Mouse (Mus musculus): ENCODE measurements around the gene Med9.

Med9 gene

DNA sequence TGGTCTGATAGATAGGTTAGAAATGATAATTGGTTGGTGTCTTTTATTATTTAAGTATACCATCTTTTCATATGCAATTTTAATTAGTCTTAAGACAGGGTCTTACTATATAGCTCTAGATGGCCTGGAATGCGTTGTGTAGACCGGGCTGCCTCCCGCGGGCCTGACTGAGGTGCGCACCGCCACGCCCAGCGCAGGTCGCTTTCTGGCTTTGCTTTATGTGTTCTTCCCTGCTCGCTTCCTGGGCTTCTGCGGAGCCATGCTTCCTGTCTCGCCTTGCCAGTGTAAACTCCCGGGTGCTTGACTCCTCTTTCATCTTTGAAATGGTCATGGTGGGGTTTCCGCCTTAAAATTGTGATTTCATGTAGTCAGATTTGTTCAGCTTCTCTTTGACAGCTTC, 4.9 kb downstream of the Med9 start:
- no peak for DNase-seq

DNA sequence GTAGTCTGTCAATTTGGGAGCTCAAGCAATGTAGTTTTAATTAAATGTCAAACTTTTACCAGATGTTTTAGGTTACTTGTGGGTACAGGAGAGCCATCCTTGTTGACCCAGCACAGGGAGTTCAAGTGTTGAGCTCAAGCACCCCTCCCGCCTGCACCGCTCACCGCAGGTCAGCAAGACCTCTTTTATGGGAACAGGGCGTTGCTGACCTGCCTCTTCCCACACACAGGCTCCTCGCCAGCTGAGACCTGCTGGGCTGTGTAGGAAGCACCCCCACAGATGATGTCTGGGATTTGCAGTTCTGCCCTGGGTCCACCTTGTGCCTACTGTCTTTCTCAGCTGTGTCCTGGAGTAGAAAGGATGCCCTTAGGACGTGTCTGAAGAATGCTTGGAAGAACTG, 8.7 kb downstream of the Med9 start:
- no peak for DNase-seq

DNA sequence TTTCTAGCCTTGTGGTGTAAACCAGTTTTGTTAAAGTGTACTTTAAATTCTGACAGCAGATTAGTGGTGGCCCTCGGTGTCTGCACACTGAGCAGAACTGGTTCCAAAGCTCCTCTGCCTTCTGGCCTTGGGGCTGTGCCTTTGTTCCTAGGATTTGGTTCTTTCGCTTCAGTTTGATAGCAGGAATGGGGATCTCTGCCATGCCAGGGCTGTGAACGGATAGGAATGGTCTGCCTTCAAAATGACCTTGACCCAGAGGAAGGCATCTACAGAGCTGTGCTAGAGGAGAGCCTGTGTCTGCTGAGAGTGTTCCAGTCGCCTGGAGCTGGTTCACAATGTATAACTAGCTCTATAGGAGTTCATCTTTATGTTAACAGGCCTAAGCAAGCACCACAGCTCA, 11.4 kb downstream of the Med9 start:
- no peak for DNase-seq

DNA sequence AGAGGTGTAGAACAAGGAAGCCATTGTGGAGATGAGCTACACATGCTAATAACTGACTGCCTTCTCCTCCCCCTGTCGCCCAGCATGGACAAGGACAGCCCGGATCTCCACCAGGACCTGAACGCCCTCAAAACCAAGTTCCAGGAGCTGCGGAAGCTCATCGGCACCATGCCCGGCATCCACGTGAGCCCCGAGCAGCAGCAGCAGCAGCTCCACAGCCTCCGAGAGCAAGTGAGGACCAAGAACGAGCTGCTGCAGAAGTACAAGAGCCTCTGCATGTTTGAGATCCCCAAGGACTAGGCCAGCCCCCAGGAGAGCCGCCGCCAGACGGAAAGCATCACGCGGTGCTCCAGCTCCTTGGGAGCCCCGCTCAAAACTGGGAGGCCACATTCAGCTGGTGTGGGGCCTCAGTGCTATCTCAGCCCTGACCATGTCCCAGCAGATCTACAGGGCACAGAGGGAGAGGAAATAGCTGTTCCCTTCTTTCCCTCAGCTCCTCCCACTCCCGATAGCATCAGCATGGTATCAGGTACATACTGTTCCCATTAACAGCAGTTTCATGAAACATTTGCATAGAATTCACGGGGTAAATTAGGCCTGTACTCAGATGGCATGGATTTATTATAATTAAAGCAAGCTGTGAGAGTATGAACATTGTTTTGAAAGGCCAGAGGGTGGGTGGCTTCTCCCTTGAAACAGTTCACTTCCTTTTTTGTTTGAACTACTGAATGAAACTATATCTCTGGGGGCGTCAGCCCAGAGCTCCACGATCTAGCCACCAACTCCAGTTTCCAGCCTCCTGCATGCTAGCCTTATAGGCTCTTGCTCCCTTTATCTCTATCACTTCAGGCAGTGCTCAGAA, 12.7 kb downstream of the Med9 start:
- peak; percentile 94 for DNase-seq

DNA sequence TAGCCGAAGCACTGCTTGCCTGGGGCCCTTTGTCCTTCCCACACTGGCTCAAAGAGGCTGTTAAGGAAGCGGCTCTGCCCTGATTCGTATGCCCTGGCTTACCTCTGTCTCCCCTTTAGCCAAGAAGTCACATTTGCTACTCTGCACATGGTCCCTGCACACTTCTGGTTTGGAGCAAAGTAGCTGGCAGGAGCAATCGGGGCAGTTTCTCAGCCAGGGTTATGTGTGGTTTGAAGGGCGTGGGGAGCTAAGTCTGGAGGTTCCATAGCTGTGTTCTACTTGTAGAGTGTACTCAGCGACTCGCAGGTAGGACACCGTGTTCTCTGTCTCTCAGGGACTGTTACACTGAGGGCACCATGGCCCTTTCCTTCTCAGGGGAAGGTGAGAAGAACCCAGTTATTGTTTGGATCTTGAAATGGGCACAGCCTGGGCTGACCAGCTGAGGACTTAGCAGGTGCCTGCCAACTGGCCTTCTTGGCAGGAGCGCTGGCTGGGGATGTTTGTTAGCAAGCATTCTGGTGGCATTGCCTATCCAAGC, 13.4 kb downstream of the Med9 start:
- DNase-seq = peak; percentile 92

DNA sequence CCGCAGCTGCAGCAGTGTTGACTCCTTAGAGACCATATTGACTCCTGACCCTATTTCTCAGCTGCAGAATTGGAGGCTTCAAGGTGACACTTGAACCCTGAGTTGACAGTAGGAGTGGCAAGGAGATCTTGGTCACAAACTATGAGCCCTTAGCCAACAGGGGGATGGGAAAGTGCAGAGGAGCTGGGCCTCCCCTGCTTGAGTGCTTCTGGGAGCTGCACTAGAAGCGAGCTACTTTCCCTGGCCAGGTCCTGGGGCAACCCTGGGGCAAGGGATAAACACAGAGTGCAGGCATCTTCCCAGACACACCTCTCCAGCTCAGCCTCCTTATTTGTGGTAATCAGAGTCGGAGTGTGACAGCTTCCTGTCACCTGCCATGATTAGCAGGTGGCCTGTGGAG, 14.6 kb downstream of the Med9 start:
- DNase-seq = peak; percentile 91

DNA sequence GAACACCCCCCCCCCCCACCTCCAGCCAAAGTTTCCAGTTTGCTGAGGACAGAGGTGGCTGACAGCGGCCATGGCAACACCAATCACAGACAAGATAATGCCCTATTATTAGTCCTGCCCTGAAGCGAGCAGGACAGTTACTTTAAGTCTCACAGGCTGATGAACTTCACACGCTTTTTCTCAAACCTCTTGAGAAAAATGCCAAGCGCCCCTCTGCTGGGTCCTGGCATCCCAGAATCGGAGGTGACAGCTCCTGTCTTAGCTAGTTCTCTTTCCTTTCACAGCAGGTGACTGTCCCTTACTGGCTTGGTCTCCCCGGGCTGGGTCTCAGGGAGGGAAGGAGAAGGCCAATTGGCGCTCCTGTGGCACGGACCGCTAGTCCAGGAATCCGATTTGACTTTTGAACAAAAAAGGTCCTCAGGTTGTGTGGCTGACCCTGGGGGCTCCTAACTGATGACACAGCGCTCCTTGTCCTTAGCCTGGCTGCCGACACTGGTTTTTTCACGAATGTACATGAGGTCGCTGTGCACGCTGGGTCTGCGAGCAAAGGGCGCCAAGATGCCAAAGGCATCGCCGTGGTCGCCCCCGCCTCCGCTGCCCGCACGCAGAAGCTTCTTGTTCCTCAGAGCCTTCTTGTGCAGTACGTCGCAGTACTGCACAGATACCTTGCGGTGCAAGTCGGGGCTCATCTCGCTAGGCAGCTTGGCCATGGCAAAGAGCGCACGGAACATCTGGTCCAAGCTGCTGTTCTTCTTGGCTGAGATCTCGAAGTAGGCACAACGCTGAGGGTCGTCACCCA, 15.6 kb downstream of the Med9 start:
- peak; percentile 92 for DNase-seq

DNA sequence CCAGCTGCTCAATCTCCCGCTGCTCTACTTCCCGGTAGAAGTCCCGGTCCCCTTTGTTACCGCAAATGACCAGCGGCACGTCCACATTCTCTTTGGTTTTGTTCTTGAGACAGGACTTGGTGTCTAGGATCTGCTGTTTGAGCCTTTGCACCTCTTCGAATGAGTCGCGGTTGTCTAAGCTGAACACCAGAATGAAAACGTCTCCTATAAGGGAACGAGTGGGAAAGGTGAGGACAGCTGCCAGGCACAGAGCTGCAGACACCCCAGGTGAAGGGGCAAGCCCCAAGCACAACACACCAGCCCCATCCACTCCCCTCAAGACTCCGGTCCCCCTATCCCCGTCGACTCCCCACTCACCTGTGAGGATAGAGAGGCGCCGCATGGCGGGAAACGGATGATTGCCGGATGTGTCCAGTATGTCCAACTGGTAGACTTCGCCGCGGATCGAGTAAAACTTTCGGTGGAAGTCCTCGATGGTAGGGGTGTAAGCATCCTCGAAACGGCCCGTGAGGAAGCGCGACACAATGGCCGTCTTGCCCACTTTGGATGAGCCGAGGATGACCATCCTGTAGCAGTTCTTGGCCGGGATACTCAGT, 16.3 kb downstream of the Med9 start:
- peak; percentile 95 for DNase-seq

DNA sequence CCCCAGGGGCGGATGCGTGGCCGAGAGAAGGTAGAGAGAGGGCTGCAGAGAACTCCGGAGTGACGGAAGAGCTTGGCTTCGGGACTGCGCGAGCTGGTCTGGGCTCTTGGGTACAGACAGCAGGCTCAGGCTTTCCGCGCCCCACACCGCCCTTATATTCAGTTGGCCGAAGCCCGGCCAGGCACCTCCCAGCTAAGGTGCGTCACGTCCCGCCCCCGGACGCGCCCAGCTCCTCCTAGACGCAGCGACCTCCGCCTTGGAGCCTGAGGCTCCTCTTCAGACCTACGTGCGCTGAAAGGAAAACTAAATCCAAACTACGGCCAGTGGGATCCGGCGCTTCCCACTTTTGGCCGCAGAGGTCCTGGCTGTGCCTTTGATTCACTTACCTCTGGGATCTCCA, 16.8 kb downstream of the Med9 start, which contains the start of gene Rasd1:
Rasd1 (minus strand) TSS at position 127 of the 400 bp plus-strand sequence.
- DNase-seq = peak; percentile 99

DNA sequence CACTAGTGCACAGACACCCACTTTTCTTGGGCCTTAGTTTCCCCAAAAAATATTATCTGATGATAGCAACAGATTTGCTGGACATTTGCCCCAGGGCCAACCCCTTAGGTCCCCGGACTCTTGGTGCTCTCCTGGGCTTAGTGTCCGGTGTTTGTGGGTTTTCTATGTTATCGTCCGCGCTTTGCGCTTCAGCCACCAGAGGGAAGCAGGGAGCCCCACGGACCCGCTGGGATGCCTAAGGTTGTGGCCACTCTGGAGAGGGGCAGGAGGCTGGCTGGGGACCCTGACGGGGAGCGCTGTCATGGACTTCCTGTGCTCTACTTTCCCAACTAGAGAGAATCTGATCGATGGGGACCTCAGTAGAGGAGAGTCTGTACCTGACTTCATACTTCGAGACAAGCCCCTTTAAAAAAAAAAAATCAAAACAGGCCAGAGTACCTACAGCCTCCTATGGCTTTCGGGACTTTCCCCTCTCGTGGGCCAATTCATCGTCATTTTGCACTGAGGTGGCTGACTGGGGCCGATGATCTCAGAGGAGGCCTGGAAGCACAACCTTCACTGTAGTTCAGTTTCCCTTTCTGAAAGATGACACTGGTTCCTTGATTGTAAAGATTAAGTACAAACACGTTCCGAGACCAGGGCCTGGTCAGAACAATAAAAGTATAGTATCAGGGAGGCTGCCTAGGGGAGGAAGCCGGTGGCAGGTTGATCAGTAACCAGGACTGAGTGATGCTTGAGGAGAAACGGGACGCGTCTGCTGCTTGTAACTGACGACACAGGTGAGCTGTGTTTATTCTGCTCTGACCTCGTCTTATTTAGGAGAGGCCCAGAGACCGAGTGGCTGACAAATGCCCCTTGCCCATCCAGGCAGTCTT, 17.5 kb downstream of the Med9 start:
- peak; percentile 98 for DNase-seq

DNA sequence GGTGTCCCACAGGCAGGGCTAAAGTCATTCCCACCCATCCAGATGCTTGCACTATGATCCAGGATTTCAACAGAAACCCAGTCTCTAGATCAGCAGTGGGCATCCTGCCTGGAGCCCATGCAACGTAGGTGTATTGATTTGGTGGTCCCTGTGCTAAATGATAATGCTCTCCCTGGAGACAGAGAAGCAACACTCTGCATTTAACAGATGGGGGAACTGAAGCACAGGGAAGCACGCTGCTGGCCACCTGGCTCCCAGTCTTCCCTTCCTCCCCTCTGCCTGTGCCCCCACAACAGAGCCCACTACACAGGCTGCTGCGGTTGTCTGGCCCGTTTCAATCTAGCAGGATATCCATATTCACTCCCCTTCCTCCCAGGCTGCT, 18.1 kb downstream of the Med9 start:
- no peak for DNase-seq

DNA sequence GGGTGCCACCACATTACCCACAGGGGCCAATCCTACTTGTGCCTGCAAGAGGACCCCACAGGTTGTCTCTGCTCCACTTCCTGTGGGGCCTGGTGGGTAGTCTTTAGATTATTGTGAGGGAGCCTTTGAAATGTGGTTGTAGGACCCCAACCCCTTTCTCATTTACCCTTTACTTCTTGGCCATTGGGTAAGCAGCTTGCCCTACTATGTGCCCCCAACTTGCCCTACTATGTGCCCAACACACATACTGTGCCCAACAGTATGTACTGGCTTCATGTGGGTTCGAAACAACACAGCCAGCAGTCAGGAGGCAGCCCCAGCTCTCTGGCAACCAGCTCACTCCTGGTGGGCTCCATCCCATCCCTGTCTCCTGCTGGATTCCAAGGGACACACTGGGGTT, 19.8 kb downstream of the Med9 start:
- no peak for DNase-seq

DNA sequence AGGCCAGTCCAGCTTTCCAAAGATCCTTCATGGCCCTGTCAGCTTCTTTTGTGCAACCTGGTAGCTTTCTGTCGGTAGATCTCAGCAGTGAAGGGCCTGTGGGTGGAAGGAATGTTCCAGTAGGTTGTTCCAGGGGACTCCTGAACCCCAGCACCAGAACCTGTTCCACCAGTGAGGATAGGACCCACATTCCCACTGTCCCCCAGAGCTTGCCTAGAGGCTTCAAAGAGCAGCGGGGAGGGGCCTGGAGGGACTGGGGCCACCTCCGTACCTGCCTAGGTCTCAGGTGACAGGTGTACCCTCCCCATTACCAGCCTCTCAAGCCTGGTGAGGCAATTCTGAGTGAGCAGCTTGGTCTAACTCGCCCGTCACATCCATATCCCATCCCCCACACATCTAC, 22.8 kb downstream of the Med9 start:
- DNase-seq = no peak

DNA sequence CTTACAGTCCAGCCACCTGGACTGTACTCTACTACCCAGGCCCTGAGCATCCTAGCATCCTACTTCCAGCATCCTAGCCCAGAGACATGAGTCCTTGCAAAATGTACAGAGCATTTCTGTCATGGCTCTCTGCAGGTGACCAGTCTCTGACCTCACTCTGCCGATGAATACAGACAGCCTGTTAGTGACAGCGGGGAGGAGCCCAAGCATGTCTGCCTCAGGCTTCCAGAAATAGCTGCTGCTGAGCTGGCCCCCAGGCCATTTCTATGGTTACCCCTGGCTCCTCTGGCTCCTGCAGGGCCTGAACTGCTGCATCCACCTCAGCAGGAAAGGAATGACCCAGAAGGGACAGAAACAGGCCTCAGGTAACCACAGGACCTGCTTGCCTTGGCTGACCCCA, 23.7 kb downstream of the Med9 start:
- no peak for DNase-seq

DNA sequence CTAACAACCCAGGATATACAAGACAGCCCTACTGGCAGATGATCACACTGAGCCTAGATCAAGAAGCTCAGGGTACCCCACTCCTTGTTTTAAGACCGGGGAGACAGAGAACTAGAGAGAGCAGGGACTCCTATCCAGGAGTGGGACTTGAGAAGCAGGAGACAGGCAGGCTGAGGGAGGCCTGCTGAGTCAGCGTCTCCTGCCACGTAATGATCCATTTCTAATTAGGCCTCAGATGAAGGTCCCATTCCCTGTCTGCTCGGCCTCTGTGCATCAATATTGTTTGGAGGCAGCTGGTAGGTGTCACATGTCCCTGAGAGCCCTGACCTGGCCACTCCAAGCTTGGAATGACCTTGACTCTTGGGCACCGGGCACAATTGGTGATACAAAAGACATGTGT, 25.4 kb downstream of the Med9 start:
- DNase-seq = no peak

DNA sequence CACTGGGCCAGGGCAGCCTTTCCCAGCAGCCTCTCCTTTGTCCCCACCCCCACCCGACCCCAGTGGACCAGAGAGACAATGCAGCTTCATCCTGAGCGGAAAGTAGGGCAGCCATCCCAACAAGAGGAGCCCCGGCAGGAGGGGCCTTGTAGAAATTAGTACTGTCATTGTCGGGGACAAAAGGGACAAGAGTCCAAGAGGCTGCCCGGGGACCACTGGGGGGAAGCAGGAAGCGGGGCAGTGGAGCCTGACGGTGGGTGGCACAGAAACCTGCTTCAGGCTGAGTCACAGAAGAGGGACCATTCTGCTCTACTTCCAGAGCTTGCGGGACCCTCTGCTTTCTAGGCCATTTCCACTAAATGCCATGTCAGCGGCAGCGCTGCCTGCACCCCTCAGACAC, 27.2 kb downstream of the Med9 start:
- DNase-seq = no peak

DNA sequence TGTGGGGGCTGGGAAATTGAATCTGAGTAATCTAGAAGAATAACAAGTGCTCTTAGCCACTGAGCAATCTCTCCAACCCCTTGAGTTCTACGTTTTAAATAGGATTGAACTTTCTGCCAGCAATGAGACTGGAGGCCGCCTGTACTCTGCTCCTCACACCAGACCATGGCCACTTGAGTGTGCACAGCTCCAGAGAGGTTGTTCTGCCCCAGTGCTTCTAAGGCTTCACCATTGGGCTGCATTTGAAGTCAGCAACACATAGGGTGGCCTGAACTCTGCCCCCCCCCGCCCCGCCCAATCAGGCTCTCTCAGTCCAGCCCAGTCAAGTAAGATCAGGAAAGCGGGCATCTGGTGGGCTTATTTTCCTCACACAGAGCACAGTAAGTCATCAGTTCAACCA, 29.8 kb downstream of the Med9 start:
- DNase-seq = no peak

DNA sequence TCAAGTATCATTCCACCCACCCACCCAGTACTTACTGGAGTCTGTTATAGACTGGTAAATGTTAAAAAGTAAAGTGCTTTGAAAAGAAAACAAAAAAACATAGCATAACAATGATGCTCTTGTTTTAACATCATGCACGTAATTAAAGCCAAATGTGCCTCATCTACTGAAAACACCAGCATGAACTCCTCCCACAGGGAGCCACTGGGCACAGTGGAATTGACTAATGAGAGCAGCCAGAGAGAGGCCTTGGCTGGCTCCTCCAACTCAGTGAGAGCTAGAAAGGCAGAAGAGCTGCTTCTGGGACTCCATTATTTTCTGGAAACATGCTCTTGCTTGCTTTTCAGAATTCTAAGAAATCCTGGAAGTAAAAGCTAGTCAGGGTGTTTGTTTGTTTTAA, 41.4 kb downstream of the Med9 start:
- DNase-seq = no peak

DNA sequence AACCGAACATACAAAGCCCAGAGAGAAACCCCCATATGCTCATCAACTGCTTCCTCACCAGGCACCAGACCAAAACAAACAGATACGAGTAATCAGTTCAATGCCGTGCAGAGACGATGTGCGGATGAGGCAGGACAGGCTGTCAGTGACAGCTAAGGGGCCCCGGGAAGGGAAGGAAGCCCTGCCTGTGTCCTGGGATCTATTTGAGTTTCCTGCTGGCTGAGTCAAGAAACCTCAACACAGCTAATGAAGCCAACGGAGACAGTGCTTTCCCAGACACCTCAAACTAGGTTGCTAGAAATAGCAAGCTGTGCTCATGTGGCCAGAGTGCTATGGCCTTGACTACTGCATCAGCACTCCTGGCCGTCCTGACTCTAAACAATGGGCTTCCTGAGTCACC, 43.4 kb downstream of the Med9 start:
- DNase-seq = peak; percentile 93

DNA sequence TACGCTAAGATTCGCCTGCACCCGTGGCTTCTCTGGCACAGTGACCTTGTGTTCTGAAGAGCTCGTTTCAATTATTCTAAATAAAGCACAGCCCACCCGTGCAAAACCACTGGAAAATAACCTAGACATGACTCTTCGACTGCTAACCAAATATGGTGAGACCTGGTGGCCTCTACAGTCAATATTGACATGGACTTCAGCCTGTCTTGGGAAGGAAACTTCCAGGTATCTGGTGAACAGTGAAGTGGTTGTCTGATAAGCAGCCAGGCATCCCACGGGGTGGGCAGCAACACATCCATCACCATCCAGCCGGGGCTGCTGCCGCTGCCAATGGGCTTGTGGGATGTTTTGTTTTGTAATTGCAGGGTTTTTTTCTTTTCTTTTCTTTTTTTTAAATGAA, 46.3 kb downstream of the Med9 start:
- DNase-seq = no peak

DNA sequence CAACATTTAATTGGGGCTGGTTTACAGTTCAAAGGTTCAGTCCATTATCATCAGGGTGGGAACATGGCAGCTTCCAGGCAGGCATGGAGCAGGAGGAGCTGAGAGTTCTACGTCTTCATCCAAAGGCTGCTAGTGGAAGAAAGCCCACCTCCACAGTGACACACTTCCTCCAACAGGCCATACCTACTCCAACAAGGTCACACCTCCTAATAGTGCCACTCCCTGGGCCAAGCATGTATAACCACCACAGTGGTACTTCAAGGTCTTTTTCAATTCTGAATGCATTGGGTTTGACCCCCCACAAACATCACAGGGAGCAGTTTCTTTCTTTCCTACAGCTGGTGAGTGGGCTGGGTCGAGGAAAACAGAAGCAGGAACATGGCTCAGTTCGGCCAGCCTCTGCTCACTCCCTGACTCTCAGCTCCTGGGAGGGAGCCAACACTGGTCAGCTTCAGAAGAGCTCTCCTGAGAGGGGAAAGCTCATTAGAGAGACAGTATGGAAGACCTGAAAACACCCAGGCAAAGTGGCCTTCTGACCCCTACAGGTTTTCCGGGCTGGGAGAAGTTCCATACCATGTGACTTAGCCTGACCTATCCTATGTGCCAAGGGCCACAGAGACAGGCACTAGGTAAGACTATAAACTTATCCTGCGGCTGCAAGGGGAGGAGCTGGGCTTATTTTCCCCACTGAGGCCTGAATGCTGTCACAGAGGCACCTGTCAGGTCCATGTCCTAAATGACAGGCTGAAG, 53.4 kb downstream of the Med9 start:
- DNase-seq = no peak

DNA sequence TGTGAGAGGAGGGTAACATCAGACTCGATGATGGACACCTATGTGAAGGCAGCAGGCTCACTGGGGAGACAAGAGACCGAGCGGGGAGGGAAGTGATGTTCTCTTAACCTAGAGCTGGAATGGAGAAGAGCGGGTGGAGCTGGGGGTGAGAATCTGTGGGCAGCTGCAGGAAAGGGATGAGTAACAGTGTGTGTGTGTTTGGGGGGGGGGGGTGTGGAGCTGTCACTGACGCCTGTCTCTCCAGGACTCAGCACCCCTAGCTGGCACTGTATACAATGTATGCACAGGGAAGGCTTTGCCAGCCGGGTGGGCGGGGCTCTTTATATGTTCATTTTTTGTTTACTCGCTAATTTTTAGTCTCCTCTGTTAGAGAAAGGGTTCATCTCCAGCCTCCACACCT, 55.8 kb downstream of the Med9 start:
- no peak for DNase-seq
